Mouse (Mus musculus) heart, adult 2 months (tissue): Measurements from ENCODE around the gene Scaf4. TPM values are rescaled to one million over a fixed set of nuclear protein-coding genes. Genes with fewer than 3 reads are reported as not detected.

ENCODE experiments used
- DNase-seq, 2 experiments: peaks; one replicate each; pipeline ENCODE4 v3.0.0; 2021
- H3K27ac ChIP-seq: fragments of 200-600 bp; 2 replicates; pipeline ENCODE4 v1.8.1; 2022
- H3K27me3 ChIP-seq: fragments of 200-500 bp; 2 replicates; pipeline ENCODE4 v1.6.1; 2012; ENCODE audit warnings: mild to moderate bottlenecking, low read length, inconsistent platforms, mixed read lengths; ENCODE audit not compliant: control insufficient read depth, insufficient read depth
- H3K36me3 ChIP-seq: fragments of 200-500 bp; 2 replicates; pipeline ENCODE4 v1.6.1; 2012; ENCODE audit warnings: low read length, inconsistent platforms; ENCODE audit not compliant: control insufficient read depth, insufficient read depth
- H3K4me1 ChIP-seq: fragments of 200-500 bp; 2 replicates; pipeline ENCODE4 v1.6.1; 2011; ENCODE audit warnings: low read length; ENCODE audit not compliant: control insufficient read depth, insufficient read depth
- H3K4me3 ChIP-seq: fragments of 200-600 bp; 2 replicates; pipeline ENCODE4 v1.8.1; 2022
- H3K79me2 ChIP-seq: fragments of 200-500 bp; replicated peaks from 2 replicates; pipeline ENCODE4 v1.6.1; 2012; ENCODE audit warnings: mild to moderate bottlenecking, inconsistent platforms, low read length, moderate library complexity, mixed read lengths; ENCODE audit not compliant: control insufficient read depth, insufficient read depth
- H3K9ac ChIP-seq: fragments of 200-500 bp; 2 replicates; pipeline ENCODE4 v1.6.1; 2012; ENCODE audit warnings: low read depth, mild to moderate bottlenecking, control low read depth, inconsistent platforms, low read length, mixed read lengths
- CTCF ChIP-seq: fragments of 200-600 bp; IDR thresholded peaks from 2 replicates; pipeline ENCODE4 v1.8.1; 2022; ENCODE audit warnings: antibody characterized with exemption, mild to moderate bottlenecking, moderate library complexity
- EP300 ChIP-seq: fragments of 200-500 bp; IDR thresholded peaks from 2 replicates; pipeline ENCODE4 v1.6.1; 2011; ENCODE audit warnings: low read depth, low read length, control low read depth; ENCODE audit not compliant: insufficient read depth
- POLR2A ChIP-seq: fragments of 200-500 bp; IDR thresholded peaks from 2 replicates; pipeline ENCODE4 v1.6.1; 2011; ENCODE audit warnings: mild to moderate bottlenecking, low read depth, low read length, control low read depth; ENCODE audit not compliant: insufficient read depth
- WGBS: fragments of 180-500 bp; shearing (Covaris S2); methylation state at CpG from one replicate; pipeline ENCODE4 v1.1.7; 2018; 5-methylcytosine and 5-hydroxymethylcytosine counted together
- intact Hi-C: fragments of 180-260 bp; cut with DNase I; formaldehyde crosslinking; loops from one replicate; pipeline ENCODE4 v1.15.1; 2025
- polyA plus RNA-seq: library from polyadenylated mRNA; depleted of rRNA; stranded (reverse); fragments of >200 nt; gene quantifications from 2 replicates; pipeline ENCODE4 v1.2.3, GENCODE M21; 2012
- total RNA-seq, 2 experiments: library from RNA; stranded (reverse); gene quantifications; 2 replicates each; pipeline ENCODE4 v1.2.3; 2021

Scaf4 gene
- total and polyA plus RNA-seq, 3 experiments: 17.8 to 19.9 (median 18.8) TPM

DNA sequence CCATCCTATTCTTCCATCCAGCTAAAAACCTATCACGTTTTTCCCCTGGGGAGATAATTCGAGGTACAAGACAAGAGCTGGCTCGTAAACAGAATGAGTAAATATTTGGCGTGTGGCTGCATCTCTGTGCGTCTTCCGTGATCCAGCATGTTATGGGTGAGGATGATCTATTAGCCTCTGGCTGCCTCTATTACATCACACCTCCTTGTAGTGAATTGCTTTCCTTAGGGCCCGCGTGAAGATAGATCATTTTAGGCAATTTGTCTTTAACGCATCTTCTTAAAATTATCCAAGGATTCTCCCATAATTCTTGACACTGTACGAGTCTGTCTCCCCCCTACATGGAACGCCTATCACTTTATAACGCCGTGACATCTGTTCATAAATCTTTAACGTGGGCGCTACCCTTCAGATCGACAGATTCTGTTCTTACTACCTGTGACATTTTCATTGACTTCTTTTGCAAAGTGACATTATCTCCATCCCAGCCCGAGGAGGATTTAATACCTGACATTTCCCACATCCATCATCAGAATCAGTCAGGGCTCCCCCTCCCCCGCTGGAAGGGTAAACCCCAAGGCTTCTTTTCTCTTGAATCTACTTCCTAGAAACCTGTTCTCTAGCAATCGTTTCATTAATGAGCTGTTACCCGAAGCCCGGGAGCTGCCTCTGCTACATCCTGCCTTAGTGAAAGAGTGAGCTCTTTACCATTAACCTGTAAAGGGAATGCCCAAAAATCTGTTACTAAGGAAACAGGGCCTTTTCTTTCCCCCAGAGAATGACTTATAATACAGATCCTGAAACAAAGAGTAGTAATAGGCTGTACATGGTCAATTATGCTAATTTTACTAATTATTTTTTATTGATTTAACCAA, 14.4 kb upstream of the Scaf4 start:
- no peak overlapping the region for H3K4me3 ChIP-seq
- H3K27me3 ChIP-seq: no peaks in the 10 kb centered on the region
- TF ChIP-seq EP300: no peak
- no peak for TF ChIP-seq POLR2A
- TF ChIP-seq CTCF: no peak
- H3K4me1 ChIP-seq: peaks cover under 1% of the 10 kb centered on the region
- no peak for DNase-seq
- H3K27ac ChIP-seq: no peak overlapping the region
- WGBS: 42% methylated on average over 21 of the region's 21 CpGs
- intact Hi-C loops: no loop called here
- H3K9ac ChIP-seq: no peak overlapping the region
- H3K36me3 ChIP-seq: no peaks in the 10 kb centered on the region
- H3K79me2 ChIP-seq: no peaks in the 10 kb centered on the region

DNA sequence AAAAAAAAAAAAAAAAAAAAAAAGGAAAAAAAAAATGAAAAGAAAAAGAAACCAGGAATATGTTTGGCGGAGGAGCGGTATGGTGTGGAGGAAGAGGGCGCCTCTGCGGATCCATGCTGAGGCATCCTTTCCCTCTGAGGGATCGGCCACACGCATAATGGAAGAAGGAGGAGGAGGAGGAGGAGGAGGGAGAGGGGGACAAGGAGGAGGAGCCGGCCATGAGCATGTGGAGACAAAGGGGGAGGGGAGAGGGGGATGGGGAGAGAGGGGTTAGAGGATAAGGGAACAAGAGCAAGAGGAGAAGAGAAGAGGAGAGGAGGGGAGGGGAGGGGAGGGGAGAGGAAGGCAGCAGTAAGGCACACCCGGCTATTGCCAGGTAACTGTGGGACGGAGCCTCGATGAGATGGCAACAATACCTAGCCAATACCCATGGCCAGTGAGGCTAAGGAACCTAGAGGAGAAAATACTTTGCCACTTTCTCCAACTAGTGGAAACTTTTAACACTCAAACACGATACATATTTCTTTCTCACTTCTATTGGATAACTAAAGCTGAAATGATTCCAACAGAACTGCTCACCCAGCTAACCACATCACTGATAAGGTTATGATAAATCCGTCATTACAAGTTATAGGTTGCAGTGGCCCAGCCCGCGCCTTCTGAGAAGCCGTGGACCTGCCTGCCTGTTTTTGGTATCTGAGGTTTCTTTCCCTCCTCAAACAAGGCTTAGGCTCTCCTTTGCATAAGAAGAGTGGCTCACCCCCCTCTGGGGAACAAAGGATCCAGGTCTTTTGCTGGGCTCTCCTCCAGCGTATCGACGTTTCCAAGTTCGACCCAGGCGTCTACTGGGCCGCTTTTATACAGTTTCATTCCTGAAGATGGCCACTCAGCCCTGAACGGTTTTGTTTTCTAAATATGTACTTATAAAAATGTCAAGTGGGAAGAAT, 13.4 kb upstream of the Scaf4 start:
- intact Hi-C loops: no loop called here
- H3K27me3 ChIP-seq: no peaks in the 10 kb centered on the region
- no peaks in the 10 kb centered on the region for H3K36me3 ChIP-seq
- H3K79me2 ChIP-seq: no peaks in the 10 kb centered on the region
- no peak overlapping the region for H3K9ac ChIP-seq
- DNase-seq: no peak
- no peak overlapping the region for H3K27ac ChIP-seq
- TF ChIP-seq EP300 (no peak), POLR2A (no peak), CTCF (no peak)
- no peak overlapping the region for H3K4me3 ChIP-seq
- H3K4me1 ChIP-seq: no peaks in the 10 kb centered on the region; the same call in 1 of the 2 replicates
- 38% methylated on average over 21 of the region's 22 CpGs for WGBS

DNA sequence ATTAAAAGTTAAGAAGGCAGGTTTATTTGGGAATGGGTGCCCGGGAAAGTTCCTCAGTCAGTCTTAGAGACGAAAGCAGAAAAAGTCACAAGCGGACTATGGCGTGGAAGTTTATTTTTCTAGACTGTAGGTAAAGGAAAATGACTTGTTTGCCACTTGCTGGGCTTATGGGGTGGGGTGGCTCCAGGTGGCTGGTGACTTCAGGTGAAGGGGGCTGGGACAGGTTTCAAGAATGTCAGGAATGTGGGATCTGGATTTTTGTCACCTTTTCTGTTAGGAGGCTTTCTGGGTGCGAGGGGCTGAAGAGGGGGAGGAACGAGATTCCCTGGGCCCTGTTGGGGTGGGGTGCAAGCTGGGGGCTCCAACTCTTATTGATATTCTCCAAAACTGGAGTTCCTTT, 7.4 kb upstream of the Scaf4 start:
- TF ChIP-seq EP300 (no peak), CTCF (no peak), POLR2A (no peak)
- Histone ChIP-seq H3K9ac (no peak overlapping the region), H3K27ac (no peak overlapping the region), H3K79me2 (no peaks in the 10 kb centered on the region), H3K4me1 (no peaks in the 10 kb centered on the region), H3K36me3 (no peaks in the 10 kb centered on the region), H3K4me3 (no peak overlapping the region), H3K27me3 (no peaks in the 10 kb centered on the region)
- 55% methylated on average over 6 of the region's 6 CpGs for WGBS
- intact Hi-C loops: no loop called here
- no peak for DNase-seq

DNA sequence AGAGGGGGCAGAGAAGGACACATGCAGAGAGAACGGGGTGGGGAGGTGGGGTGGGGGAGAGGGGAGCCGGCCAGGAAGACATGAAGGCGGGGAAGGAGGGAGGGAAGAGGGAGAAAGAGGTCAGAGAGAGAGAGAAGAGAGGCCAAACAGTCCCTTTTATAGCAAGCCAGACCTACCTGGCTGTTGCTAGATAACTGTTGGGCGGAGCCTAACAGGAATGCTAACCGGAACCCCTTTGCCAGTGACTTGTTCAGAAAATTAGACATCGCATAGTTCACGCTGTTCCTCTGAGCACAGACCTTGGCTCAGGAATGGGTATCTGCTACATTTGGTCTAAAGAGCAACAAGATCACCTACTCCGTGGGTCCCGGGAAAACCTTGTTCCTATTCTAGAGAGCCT, 6.7 kb upstream of the Scaf4 start:
- Histone ChIP-seq H3K4me1 (no peaks in the 10 kb centered on the region), H3K27me3 (no peaks in the 10 kb centered on the region), H3K27ac (no peak overlapping the region), H3K79me2 (no peaks in the 10 kb centered on the region), H3K9ac (no peak overlapping the region), H3K4me3 (no peak overlapping the region), H3K36me3 (no peaks in the 10 kb centered on the region)
- DNase-seq: no peak
- 53% methylated on average over 9 of the region's 9 CpGs for WGBS
- TF ChIP-seq CTCF (no peak), POLR2A (no peak), EP300 (no peak)
- intact Hi-C loops: no loop called here

DNA sequence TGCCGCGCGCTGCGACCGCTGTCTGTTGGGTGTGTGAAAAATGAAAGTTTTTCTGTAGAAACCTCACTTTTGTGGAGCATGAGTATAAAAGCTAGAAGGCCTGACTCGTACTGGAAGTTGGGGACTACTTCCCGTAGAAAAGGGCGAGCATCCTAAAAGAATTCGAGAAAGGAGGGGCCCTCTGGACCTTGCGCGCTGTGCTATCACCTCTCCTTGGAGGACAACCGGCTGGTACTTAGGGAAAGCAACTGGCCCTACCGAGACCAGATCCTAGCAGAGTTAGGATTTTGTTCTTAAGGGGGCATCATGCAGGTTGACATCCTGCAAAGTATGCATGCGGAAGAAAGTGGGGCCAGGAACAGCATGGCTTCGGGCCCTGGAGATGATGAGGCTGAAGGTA, 613 bp upstream of the Scaf4 start:
- WGBS: 4% methylated on average over 15 of the region's 15 CpGs
- DNase-seq: no peak
- Histone ChIP-seq H3K4me3 (peak overlapping the region; percentile 98), H3K79me2 (peaks cover 8% of the 10 kb centered on the region), H3K4me1 (peaks cover 16% of the 10 kb centered on the region), H3K9ac (peak overlapping the region; percentile 50), H3K27me3 (no peaks in the 10 kb centered on the region), H3K36me3 (peaks cover 13% of the 10 kb centered on the region), H3K27ac (peak overlapping the region; percentile 88)
- intact Hi-C loops: loop anchor here (2.0 to 5.0 kb wide), 2 partner anchors 64 to 88 kb away; partner anchors contain the start of gene Sod1
- TF ChIP-seq POLR2A (no peak), EP300 (no peak), CTCF (no peak)
